ENCODE assay signal across 17 mouse cellular contexts in the genomic region with DNA sequence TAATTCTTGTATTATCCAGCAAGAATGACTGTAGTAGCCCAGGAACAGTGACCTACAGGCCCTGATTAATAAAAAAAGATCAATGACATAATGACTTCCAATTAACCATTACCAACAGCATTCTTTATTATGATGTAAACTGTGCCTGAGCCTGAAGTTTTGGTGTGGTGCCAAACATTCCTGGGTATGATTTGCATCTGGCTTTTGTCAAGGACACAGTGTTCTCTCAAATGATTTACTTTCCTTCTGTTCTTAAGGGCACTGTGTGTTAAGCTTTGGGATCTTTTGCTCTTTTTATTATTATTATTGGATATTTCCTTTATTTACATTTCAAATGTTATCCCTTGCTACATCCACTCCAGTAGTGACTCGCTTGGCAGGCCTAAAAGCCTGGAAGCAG.
DNase-seq lines count a peak whose midpoint lies in the region; ATAC-seq lines count a peak whose summit lies in the region.
"Had no signal": no experiment of that assay in that cellular context is flagged by ENCODE, and none has a peak within 500 bp of the region (broad histone marks: within the 10 kb centered on the region; RNA-seq: fewer than 3 reads in every experiment).

No protein-coding gene starts in this region.

- H3K27ac ChIP-seq in embryonic facial prominence, embryonic 11.5 days (replicated peaks; ENCODE audit: low read depth, low read length): no peak overlapping the region
- H3K27ac ChIP-seq in embryonic facial prominence, embryonic 10.5 days (replicated peaks): no peak overlapping the region
- no peak overlapping the region for H3K27ac ChIP-seq in embryonic facial prominence, embryonic 14.5 days (replicated peaks; ENCODE audit: low read depth, low read length)
- H3K27ac ChIP-seq: embryonic facial prominence, embryonic 12.5 days; forebrain, embryonic 13.5 days; limb, embryonic 15.5 days; macrophage; stomach, embryonic 15.5 days had no signal

- no peak overlapping the region for H3K4me2 ChIP-seq in embryonic facial prominence, embryonic 11.5 days (ENCODE audit: low read depth, low read length)
- H3K4me2 ChIP-seq in embryonic facial prominence, embryonic 14.5 days (ENCODE audit: low read depth, low read length): no peak overlapping the region
- H3K4me2 ChIP-seq: embryonic facial prominence, embryonic 12.5 days; forebrain, embryonic 13.5 days; limb, embryonic 15.5 days; stomach, embryonic 15.5 days had no signal

- no peaks in the 10 kb centered on the region for H3K9me3 ChIP-seq in embryonic facial prominence, embryonic 11.5 days (replicated peaks; ENCODE audit: control insufficient read depth, low read length)
- no peaks in the 10 kb centered on the region for H3K9me3 ChIP-seq in embryonic facial prominence, embryonic 10.5 days
- H3K9me3 ChIP-seq in embryonic facial prominence, embryonic 14.5 days (ENCODE audit: control insufficient read depth, low read length): no peaks in the 10 kb centered on the region
- H3K9me3 ChIP-seq: embryonic facial prominence, embryonic 12.5 days; forebrain, embryonic 13.5 days; limb, embryonic 15.5 days; stomach, embryonic 15.5 days had no signal

- no peak for ATAC-seq in embryonic facial prominence, embryonic 11.5 days (replicated peaks; ENCODE audit: insufficient number of reproducible peaks, low FRiP score, low TSS enrichment, low read depth)
- no peak for ATAC-seq in embryonic facial prominence, embryonic 14.5 days (ENCODE audit: low read depth)
- ATAC-seq: forebrain, embryonic 13.5 days; inflammation-experienced regulatory T-cells, adult 6 months had no signal

- no peaks in the 10 kb centered on the region for H3K4me1 ChIP-seq in embryonic facial prominence, embryonic 11.5 days (ENCODE audit: control insufficient read depth, insufficient read depth, low read length)
- no peaks in the 10 kb centered on the region for H3K4me1 ChIP-seq in embryonic facial prominence, embryonic 10.5 days
- no peaks in the 10 kb centered on the region for H3K4me1 ChIP-seq in embryonic facial prominence, embryonic 14.5 days (ENCODE audit: control insufficient read depth, insufficient read depth, low read length)
- H3K4me1 ChIP-seq: embryonic facial prominence, embryonic 12.5 days; forebrain, embryonic 13.5 days; limb, embryonic 15.5 days; stomach, embryonic 15.5 days had no signal

- H3K4me3 ChIP-seq in embryonic facial prominence, embryonic 11.5 days (ENCODE audit: low read depth, low read length): no peak overlapping the region
- H3K4me3 ChIP-seq in embryonic facial prominence, embryonic 10.5 days: no peak overlapping the region
- H3K4me3 ChIP-seq in embryonic facial prominence, embryonic 14.5 days (ENCODE audit: low read depth, low read length): no peak overlapping the region
- H3K4me3 ChIP-seq: embryonic facial prominence, embryonic 12.5 days; forebrain, embryonic 13.5 days; limb, embryonic 15.5 days; stomach, embryonic 15.5 days had no signal

- DNase-seq in embryonic facial prominence, embryonic 11.5 days (ENCODE audit: low spot score): peak; percentile 13
- DNase-seq in embryonic facial prominence, embryonic 10.5 days (ENCODE audit: low spot score): no peak
- DNase-seq in 3T3-L1 (ENCODE audit: low read depth, low spot score): peak; percentile 3
- DNase-seq in embryonic facial prominence, embryonic 14.5 days (ENCODE audit: low spot score): peak; percentile 32
- DNase-seq in kidney, postnatal 4 days: peak; percentile 8 to 27
- no peak for DNase-seq in cerebellum, postnatal 4 days (ENCODE audit: low spot score in 2 of 2)
- no peak for DNase-seq in right cerebral cortex, postnatal 36 days (ENCODE audit: low spot score in 2 of 2)
- DNase-seq in heart, adult 18-20 months: no peak
- DNase-seq: cerebellum, adult 11 months; gastrocnemius, postnatal 10 days; right cerebral cortex, postnatal 14 days had no signal

- no peaks in the 10 kb centered on the region for H3K27me3 ChIP-seq in embryonic facial prominence, embryonic 11.5 days (ENCODE audit: control insufficient read depth, insufficient read depth, low read length)
- H3K27me3 ChIP-seq in embryonic facial prominence, embryonic 10.5 days (replicated peaks; ENCODE audit: low read depth, poor library complexity, severe bottlenecking): no peaks in the 10 kb centered on the region
- no peaks in the 10 kb centered on the region for H3K27me3 ChIP-seq in embryonic facial prominence, embryonic 14.5 days (replicated peaks; ENCODE audit: control insufficient read depth, insufficient read depth, low read length)
- H3K27me3 ChIP-seq: embryonic facial prominence, embryonic 12.5 days; forebrain, embryonic 13.5 days; limb, embryonic 15.5 days; stomach, embryonic 15.5 days had no signal

- WGBS in embryonic facial prominence, embryonic 11.5 days: 83% methylated on average over 1 of the region's 1 CpGs
- 80% methylated on average over 1 of the region's 1 CpGs for WGBS in embryonic facial prominence, embryonic 10.5 days
- WGBS in embryonic facial prominence, embryonic 14.5 days: 55% methylated on average over 1 of the region's 1 CpGs

- H3K9ac ChIP-seq in embryonic facial prominence, embryonic 11.5 days (replicated peaks; ENCODE audit: low read length): no peak overlapping the region
- no peak overlapping the region for H3K9ac ChIP-seq in embryonic facial prominence, embryonic 14.5 days (ENCODE audit: low read depth, low read length)
- H3K9ac ChIP-seq: embryonic facial prominence, embryonic 12.5 days; forebrain, embryonic 13.5 days; limb, embryonic 15.5 days; stomach, embryonic 15.5 days had no signal

- no peaks in the 10 kb centered on the region for H3K36me3 ChIP-seq in embryonic facial prominence, embryonic 11.5 days (replicated peaks; ENCODE audit: control insufficient read depth, insufficient read depth, low read depth, low read length)
- no peaks in the 10 kb centered on the region for H3K36me3 ChIP-seq in embryonic facial prominence, embryonic 10.5 days (replicated peaks)
- no peaks in the 10 kb centered on the region for H3K36me3 ChIP-seq in embryonic facial prominence, embryonic 14.5 days (ENCODE audit: control insufficient read depth, insufficient read depth, low read length)
- H3K36me3 ChIP-seq: embryonic facial prominence, embryonic 12.5 days; limb, embryonic 15.5 days; stomach, embryonic 15.5 days had no signal

Comparison
In these comparisons a context has a peak if more than half of its experiments do, and no peak if none do; other contexts are left out.
1. DNase-seq: peak in embryonic facial prominence, embryonic 11.5 days (single experiment), 3T3-L1 (single experiment), embryonic facial prominence, embryonic 14.5 days (single experiment) and kidney, postnatal 4 days (2 of 2); none in embryonic facial prominence, embryonic 10.5 days (single experiment), cerebellum, postnatal 4 days (0 of 2), right cerebral cortex, postnatal 36 days (0 of 2) and heart, adult 18-20 months (0 of 2).